Comparison of ENCODE assay signal across 10 mouse cellular contexts in the genomic region with DNA sequence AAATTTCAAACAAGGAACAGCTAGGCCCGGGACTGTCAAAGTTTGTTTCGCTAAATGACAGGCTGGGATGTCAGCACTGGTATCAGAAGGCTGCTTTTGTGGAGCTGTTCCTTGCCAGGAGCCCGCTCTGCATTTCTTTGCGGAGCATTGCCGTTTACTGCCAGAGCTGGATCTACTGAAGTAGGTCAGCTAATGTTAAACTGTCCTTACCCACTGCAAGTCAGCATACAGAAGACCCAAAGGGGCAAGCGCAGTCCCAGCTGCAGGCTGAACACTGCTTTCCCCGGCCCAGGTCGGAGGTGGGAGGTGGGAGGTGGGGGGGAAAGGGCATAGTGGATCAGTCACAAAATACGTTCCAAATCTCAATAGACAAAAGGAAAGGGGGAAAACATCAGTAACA.
A peak's percentile ranks its signal among the peaks of the same experiment; 100 is the strongest.
DNase-seq lines count a peak whose midpoint lies in the region; ATAC-seq lines count a peak whose summit lies in the region.
"Had no signal": no experiment of that assay in that cellular context is flagged by ENCODE, and none has a peak within 500 bp of the region (broad histone marks: within the 10 kb centered on the region; RNA-seq: fewer than 3 reads in every experiment).

No protein-coding gene starts in this region.

- H3K27me3 ChIP-seq in heart, embryonic 16.5 days (ENCODE audit: control insufficient read depth, insufficient read depth, low read length), result peaks cover 5% of the 10 kb centered on the region; the same call in 1 of the 2 replicates
- H3K27me3 ChIP-seq in forebrain, embryonic 14.5 days (replicated peaks; ENCODE audit: control insufficient read depth, insufficient read depth, low read length), result 0 out of 2 replicates have a peak, but pooled peaks cover 6% of the 10 kb centered on the region
- H3K27me3 ChIP-seq in liver, embryonic 15.5 days, result peaks cover 33% of the 10 kb centered on the region
- H3K27me3 ChIP-seq: CH12.LX had no signal

- peak overlapping the region; percentile 10; the same call in 1 of the 2 replicates for H3K27ac ChIP-seq in heart, embryonic 16.5 days (ENCODE audit: low read length)
- H3K27ac ChIP-seq in forebrain, embryonic 14.5 days (ENCODE audit: low read depth, low read length), result no peak overlapping the region
- H3K27ac ChIP-seq in liver, embryonic 15.5 days (replicated peaks), result no peak overlapping the region

- H3K36me3 ChIP-seq in heart, embryonic 16.5 days (ENCODE audit: control insufficient read depth, insufficient read depth), result no peaks in the 10 kb centered on the region; the same call in 1 of the 2 replicates
- 0 out of 2 replicates have a peak, but pooled peaks cover 3% of the 10 kb centered on the region for H3K36me3 ChIP-seq in forebrain, embryonic 14.5 days (ENCODE audit: control insufficient read depth, insufficient read depth, low read length)
- no peaks in the 10 kb centered on the region for H3K36me3 ChIP-seq in liver, embryonic 15.5 days (replicated peaks)

- 21% methylated on average over 9 of the region's 9 CpGs for WGBS in heart, embryonic 16.5 days
- WGBS in forebrain, embryonic 14.5 days, result 4% methylated on average over 9 of the region's 9 CpGs
- 15% methylated on average over 9 of the region's 9 CpGs for WGBS in liver, embryonic 15.5 days (ENCODE audit: insufficient replicate concordance)

- peak overlapping the region; percentile 56 for H3K4me3 ChIP-seq in heart, embryonic 16.5 days (ENCODE audit: low read length)
- H3K4me3 ChIP-seq in forebrain, embryonic 14.5 days (ENCODE audit: low read depth, low read length), result peak overlapping the region; percentile 34; the same call in 1 of the 2 replicates
- no peak overlapping the region for H3K4me3 ChIP-seq in liver, embryonic 15.5 days (replicated peaks)

- H3K4me1 ChIP-seq in heart, embryonic 16.5 days (ENCODE audit: control insufficient read depth, insufficient read depth, low read length), result peaks cover 14% of the 10 kb centered on the region
- peaks cover 17% of the 10 kb centered on the region; the same call in 1 of the 2 replicates for H3K4me1 ChIP-seq in forebrain, embryonic 14.5 days (ENCODE audit: control insufficient read depth, insufficient read depth, low read length)
- peaks cover 25% of the 10 kb centered on the region for H3K4me1 ChIP-seq in liver, embryonic 15.5 days (replicated peaks)

- no peaks in the 10 kb centered on the region for H3K9me3 ChIP-seq in heart, embryonic 16.5 days (replicated peaks; ENCODE audit: control insufficient read depth, low read length)
- no peaks in the 10 kb centered on the region for H3K9me3 ChIP-seq in forebrain, embryonic 14.5 days (replicated peaks; ENCODE audit: control insufficient read depth, low read length)
- H3K9me3 ChIP-seq in liver, embryonic 15.5 days (replicated peaks), result no peaks in the 10 kb centered on the region

- no peak for ATAC-seq in heart, embryonic 16.5 days (replicated peaks; ENCODE audit: extremely low read depth, insufficient read depth, low FRiP score)
- ATAC-seq in forebrain, embryonic 14.5 days, result no peak; the same call in 1 of the 2 replicates
- no peak for ATAC-seq in liver, embryonic 15.5 days (ENCODE audit: insufficient read depth)

- no peak for DNase-seq in heart, postnatal 4 days
- DNase-seq in Muller cell, postnatal 12 days (ENCODE audit: inconsistent ontology term), result peak; percentile 12
- no peak for DNase-seq in forebrain, embryonic 14.5 days (ENCODE audit: low spot score)
- no peak for DNase-seq in cerebellum, postnatal 10 days
- no peak for DNase-seq in left cerebral cortex, adult 8-10 months (ENCODE audit: low spot score in 2 of 2)
- no peak for DNase-seq in cerebellum, adult 8-10 months
- DNase-seq: adrenal gland, adult 8-10 months had no signal

- peak overlapping the region; percentile 46; the same call in 1 of the 2 replicates for H3K9ac ChIP-seq in heart, embryonic 16.5 days (ENCODE audit: low read length)
- H3K9ac ChIP-seq in forebrain, embryonic 14.5 days (ENCODE audit: low read length), result no peak overlapping the region; the same call in 1 of the 2 replicates
- no peak overlapping the region for H3K9ac ChIP-seq in liver, embryonic 15.5 days

- H3K4me2 ChIP-seq in heart, embryonic 16.5 days (ENCODE audit: low read depth, low read length), result peak overlapping the region; percentile 85
- H3K4me2 ChIP-seq in forebrain, embryonic 14.5 days (ENCODE audit: low read length), result peak overlapping the region; percentile 79
- peak overlapping the region; percentile 57; the same call in 1 of the 2 replicates for H3K4me2 ChIP-seq in liver, embryonic 15.5 days
